Mouse (Mus musculus) neural tube, embryonic 12.5 days (tissue): ENCODE results near the gene Cbx7. TPM values are rescaled to one million over a fixed set of nuclear protein-coding genes. Genes with fewer than 3 reads are reported as not detected.
A peak's percentile ranks its signal among the peaks of the same experiment; 100 is the strongest.

Experiments used
- ATAC-seq: fragments of 200-750 bp; cut with Nextera tagmentation; 2 replicates; pipeline ENCODE4 v1.8.0; 2017; ENCODE audit warnings: low read depth, mild to moderate bottlenecking, moderate TSS enrichment, moderate library complexity; ENCODE audit not compliant: low FRiP score
- H3K27ac ChIP-seq: fragments of 300-500 bp; sonication (generic); 2 replicates; pipeline ENCODE4 v1.5.1; 2016
- H3K27me3 ChIP-seq: fragments of 300-500 bp; sonication (generic); replicated peaks from 2 replicates; pipeline ENCODE4 v1.6.1; 2016; ENCODE audit warnings: mild to moderate bottlenecking
- H3K36me3 ChIP-seq: fragments of 300-500 bp; sonication (generic); 2 replicates; pipeline ENCODE4 v1.6.1; 2016; ENCODE audit warnings: mild to moderate bottlenecking
- H3K4me1 ChIP-seq: fragments of 300-500 bp; sonication (generic); 2 replicates; pipeline ENCODE4 v1.6.1; 2016
- H3K4me2 ChIP-seq: fragments of 300-500 bp; sonication (generic); replicated peaks from 2 replicates; pipeline ENCODE4 v1.6.1; 2016; ENCODE audit warnings: mild to moderate bottlenecking
- H3K4me3 ChIP-seq: fragments of 300-500 bp; sonication (generic); 2 replicates; pipeline ENCODE4 v1.5.1; 2016
- H3K9ac ChIP-seq: fragments of 300-500 bp; sonication (generic); 2 replicates; pipeline ENCODE4 v1.6.1; 2016; ENCODE audit warnings: mild to moderate bottlenecking
- H3K9me3 ChIP-seq: fragments of 300-500 bp; sonication (generic); 2 replicates; pipeline ENCODE4 v1.6.1; 2016; ENCODE audit warnings: mild to moderate bottlenecking
- WGBS: fragments of 180-500 bp; shearing (Covaris S2); methylation state at CpG from one replicate; pipeline ENCODE4 v1.1.7; 2016; 5-methylcytosine and 5-hydroxymethylcytosine counted together
- polyA plus RNA-seq: library from polyadenylated mRNA; unstranded; fragments of >200 nt; fragmentation: Nextera tagmentation; extraction: Ambion mirVana; gene quantifications from 2 replicates; pipeline ENCODE4 v1.2.1, GENCODE M21; 2016

The Cbx7 gene
- polyA plus RNA-seq, 1 experiment from 2014 or later: 2.7 TPM

DNA sequence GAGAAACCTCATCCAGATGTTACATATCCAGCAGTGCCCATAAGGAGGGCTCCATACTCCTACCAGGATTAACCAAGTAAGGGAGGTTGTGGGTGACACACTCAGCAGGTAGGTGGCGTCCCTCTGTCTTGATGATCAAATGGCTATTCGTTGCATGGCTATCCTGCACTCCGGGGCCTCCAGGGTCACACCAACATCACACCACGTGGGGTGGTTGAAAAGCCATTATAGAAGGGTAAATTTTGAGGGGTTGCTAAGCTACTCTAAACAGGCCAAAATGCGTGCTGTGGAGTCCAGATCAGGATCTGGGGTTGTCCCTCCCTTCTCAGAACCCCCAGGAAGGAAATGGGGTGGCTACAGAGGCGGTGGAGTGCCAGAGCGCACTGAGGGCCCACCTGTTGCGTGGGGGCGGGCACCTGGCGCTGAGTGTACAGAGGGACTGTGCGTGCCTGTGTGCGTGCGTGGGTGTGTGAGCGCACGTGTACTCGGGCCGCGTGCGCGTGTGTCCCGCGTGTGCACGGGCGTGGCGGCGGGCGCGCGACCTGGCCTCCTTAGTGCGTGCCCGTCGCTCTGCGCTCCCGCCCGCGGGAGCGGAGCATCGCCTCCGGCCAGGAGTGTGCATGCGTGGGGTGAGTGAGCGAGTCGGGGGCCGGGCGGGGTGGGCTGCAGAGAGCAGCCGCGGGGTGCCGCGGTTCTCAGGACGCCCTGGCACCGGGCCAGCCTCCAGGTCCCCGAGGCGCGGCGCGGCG, 41.0 kb upstream of the Cbx7 start:
- Histone ChIP-seq H3K4me2 (peak overlapping the region; percentile 99), H3K9ac (peak overlapping the region; percentile 69), H3K4me3 (peak overlapping the region; percentile 55), H3K27me3 (peaks cover 70% of the 10 kb centered on the region), H3K9me3 (no peaks in the 10 kb centered on the region), H3K36me3 (no peaks in the 10 kb centered on the region), H3K27ac (no peak overlapping the region), H3K4me1 (peaks cover 35% of the 10 kb centered on the region)
- peak; percentile 61 for ATAC-seq
- 3% methylated on average over 53 of the region's 56 CpGs for WGBS

DNA sequence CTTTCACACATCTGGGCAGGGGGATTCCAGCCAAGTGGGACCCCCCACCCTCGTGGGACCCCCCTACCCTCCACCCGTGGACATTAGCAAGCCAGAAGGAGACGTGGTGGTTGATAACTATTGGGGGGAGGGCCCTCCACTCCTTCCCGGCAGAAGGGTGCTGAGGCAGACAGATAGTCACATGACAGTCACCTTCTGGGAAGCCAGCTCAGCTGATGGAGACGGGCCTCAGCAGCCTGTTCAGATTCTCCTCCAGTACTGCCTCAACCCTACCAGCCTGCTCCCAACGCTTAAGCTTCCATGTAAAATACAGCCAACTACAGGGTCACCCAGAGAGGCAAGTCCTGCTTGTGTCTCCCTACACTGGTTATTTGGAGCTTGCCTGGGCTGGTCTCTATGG, 40.3 kb upstream of the Cbx7 start:
- Histone ChIP-seq H3K9me3 (no peaks in the 10 kb centered on the region), H3K4me3 (peak overlapping the region; percentile 55; the same call in 1 of the 2 replicates), H3K27ac (no peak overlapping the region), H3K27me3 (peaks cover 64% of the 10 kb centered on the region), H3K4me1 (peaks cover 35% of the 10 kb centered on the region), H3K36me3 (no peaks in the 10 kb centered on the region), H3K9ac (no peak overlapping the region), H3K4me2 (peak overlapping the region; percentile 99)
- 30% methylated on average over 6 of the region's 6 CpGs for WGBS
- ATAC-seq: no peak

DNA sequence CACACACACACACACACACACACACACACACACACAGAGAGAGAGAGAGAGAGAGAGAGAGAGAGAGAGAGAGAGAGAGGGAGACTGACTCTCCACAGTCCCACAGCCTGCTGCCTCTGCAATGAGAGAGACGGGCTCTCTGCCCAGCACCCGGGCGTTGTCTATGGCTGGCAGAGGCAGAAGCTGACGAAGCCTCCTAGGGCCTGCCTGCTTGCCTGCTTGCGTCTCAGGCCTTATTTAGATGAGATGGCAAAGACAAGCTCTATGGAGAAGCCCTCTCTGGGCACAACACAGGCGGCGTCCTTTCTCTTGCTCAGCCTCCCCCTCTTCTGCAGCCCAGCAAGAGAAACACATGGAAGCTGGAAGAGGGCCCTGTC, 39.3 kb upstream of the Cbx7 start:
- Histone ChIP-seq H3K4me2 (no peak overlapping the region), H3K9ac (no peak overlapping the region), H3K9me3 (no peaks in the 10 kb centered on the region), H3K27ac (no peak overlapping the region), H3K4me1 (peaks cover 37% of the 10 kb centered on the region), H3K36me3 (no peaks in the 10 kb centered on the region), H3K27me3 (peaks cover 54% of the 10 kb centered on the region), H3K4me3 (no peak overlapping the region)
- no peak for ATAC-seq
- WGBS: 42% methylated on average over 7 of the region's 7 CpGs

DNA sequence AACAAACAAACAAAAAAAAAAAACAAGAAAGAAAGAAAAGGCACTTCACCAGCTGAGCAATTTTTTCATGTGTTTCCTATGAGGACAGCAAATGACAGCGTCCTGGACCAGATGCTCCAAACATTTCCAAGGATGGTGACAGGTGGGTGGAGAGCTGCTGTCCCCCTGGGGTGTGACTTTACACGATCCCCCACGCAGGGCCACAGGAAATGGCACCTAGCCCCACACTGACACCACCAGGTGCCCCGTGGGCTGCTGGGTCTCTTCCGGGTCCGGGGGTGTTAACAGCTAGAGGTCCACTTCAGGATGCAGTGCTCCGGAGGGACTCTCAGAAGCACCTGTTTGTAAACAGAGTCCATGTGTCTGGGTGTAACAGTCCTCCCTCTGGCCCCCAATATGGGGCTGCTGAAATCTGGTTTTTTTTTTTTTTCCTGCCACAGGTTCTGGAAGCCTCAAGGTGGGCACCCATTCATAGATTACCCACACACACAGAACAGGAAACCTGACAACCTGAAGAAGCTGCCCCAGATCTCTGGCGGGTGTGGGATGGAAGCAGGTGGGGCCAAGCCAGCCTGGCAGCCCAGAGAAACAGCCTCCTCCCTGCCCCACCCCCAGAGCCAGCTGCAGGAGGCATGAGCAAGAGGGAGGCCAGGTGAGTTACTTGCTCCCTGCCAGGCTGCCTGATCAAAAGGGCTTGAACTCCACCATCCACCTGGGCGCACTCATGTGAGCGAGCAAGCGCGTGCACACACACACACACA, 38.7 kb upstream of the Cbx7 start:
- Histone ChIP-seq H3K4me1 (peaks cover 37% of the 10 kb centered on the region), H3K4me2 (no peak overlapping the region), H3K9me3 (no peaks in the 10 kb centered on the region), H3K27me3 (peaks cover 48% of the 10 kb centered on the region), H3K27ac (no peak overlapping the region), H3K36me3 (no peaks in the 10 kb centered on the region), H3K4me3 (no peak overlapping the region), H3K9ac (no peak overlapping the region)
- WGBS: 55% methylated on average over 12 of the region's 12 CpGs
- no peak for ATAC-seq

DNA sequence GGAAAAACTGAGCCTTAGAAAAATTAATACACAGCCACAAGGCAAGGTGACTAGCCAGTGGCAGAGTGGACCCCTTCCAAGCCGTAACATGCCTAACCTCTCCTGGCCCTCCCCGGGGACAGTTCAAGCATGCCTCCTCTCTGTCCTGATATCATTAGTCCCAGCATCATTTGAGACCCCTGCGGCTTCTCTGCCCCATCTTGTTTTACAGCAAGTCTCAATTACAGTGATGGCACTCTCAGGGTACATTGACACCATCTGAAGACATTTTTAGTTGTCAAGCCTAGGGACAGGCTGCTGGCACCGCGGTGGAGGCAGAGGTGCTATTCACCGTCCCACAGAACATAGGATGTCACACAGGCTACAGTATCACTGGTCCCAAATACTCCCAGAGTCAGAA, 37.5 kb upstream of the Cbx7 start:
- 85% methylated on average over 6 of the region's 6 CpGs for WGBS
- Histone ChIP-seq H3K27ac (no peak overlapping the region), H3K9me3 (no peaks in the 10 kb centered on the region), H3K4me3 (no peak overlapping the region), H3K4me1 (peaks cover 35% of the 10 kb centered on the region), H3K4me2 (no peak overlapping the region), H3K27me3 (peaks cover 37% of the 10 kb centered on the region), H3K9ac (no peak overlapping the region), H3K36me3 (no peaks in the 10 kb centered on the region)
- ATAC-seq: no peak

DNA sequence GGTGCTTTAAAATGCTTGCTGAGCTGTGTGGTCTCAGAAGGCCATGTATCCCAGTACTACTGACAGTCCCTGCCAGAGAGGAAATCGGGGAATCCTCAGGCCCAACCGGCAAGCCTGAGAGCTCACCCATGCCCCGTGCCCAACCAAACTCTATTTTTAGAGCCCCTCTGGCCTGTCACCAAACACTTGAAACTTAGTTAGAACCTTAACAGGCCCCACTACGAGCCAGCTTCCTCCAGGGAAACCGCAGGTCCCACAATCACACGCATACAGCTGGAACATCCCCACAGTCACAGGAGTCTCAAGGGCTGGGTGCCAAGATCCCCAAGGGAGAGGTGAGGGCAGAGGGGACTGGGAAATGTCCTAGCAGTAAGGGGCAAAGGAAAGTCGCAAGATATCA, 35.2 kb upstream of the Cbx7 start:
- Histone ChIP-seq H3K4me2 (no peak overlapping the region), H3K4me1 (peaks cover 17% of the 10 kb centered on the region), H3K27me3 (peaks cover 14% of the 10 kb centered on the region), H3K9me3 (no peaks in the 10 kb centered on the region), H3K9ac (no peak overlapping the region), H3K4me3 (no peak overlapping the region), H3K27ac (no peak overlapping the region), H3K36me3 (no peaks in the 10 kb centered on the region)
- WGBS: 90% methylated on average over 7 of the region's 7 CpGs
- no peak for ATAC-seq

DNA sequence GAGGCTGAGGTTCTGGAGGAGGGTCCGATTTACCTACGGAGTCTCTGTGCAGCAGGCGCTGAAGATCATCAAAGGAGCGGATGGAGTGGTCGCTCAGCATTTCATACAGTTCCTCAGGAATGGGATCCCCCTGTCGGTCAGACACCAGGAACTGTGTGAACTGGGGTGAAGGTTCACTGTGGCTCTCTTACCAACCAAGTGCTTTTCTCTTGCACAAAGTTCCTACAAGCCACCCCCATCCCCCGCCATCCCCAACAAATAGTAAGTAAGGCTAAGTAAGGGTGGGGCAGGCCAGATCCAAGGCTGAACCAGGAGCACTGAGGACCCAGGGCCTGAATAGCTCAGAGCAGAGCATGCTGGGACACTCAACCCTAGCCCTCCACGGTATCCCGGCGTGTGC, 34.5 kb upstream of the Cbx7 start:
- no peak for ATAC-seq
- Histone ChIP-seq H3K9me3 (no peaks in the 10 kb centered on the region), H3K9ac (no peak overlapping the region), H3K27me3 (peaks cover 7% of the 10 kb centered on the region), H3K27ac (no peak overlapping the region), H3K36me3 (no peaks in the 10 kb centered on the region), H3K4me1 (peaks cover 17% of the 10 kb centered on the region), H3K4me2 (no peak overlapping the region), H3K4me3 (no peak overlapping the region)
- WGBS: 83% methylated on average over 10 of the region's 10 CpGs

DNA sequence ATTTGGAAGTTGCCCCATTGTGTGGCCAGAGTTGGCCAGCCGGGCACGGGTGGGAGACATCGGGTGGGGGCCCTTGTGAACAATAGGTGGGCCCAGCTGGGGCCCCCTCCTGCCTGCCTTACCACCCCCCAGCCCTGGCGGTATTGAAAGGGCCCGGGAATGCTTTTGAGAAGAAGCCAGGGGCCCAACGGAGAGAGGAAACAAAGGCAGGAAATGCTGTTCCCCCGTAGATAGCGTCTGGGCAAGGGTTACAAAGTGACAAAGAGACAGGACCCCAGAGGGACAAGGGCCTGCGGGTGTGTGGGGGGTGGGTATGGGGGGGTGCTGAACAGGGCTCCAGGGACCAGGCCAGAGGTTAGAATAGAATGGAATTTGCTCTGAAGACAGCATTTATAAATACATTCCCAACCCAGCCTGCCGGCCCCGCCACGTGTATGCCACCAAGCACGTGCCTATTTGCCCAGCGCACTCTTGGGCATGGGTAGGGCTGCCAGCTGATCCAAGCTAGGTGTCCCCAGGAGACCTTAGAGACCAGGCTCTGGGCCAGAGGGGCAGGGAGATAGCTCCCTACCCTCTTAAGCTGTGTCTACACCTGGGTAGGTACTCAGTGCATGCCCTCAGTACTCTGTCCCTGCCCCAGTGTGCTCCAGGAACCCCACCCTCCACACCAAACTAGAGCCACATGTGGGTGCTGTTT, 33.9 kb upstream of the Cbx7 start:
- H3K36me3 ChIP-seq: no peaks in the 10 kb centered on the region
- H3K27ac ChIP-seq: no peak overlapping the region
- 0 out of 2 replicates have a peak overlapping the region, but pooled peaks have one; percentile 6 for H3K4me2 ChIP-seq
- no peaks in the 10 kb centered on the region for H3K9me3 ChIP-seq
- H3K9ac ChIP-seq: no peak overlapping the region
- WGBS: 27% methylated on average over 14 of the region's 14 CpGs
- ATAC-seq: no peak
- H3K4me1 ChIP-seq: peaks cover 17% of the 10 kb centered on the region
- peaks cover under 1% of the 10 kb centered on the region; the same call in 1 of the 2 replicates for H3K27me3 ChIP-seq
- no peak overlapping the region for H3K4me3 ChIP-seq

DNA sequence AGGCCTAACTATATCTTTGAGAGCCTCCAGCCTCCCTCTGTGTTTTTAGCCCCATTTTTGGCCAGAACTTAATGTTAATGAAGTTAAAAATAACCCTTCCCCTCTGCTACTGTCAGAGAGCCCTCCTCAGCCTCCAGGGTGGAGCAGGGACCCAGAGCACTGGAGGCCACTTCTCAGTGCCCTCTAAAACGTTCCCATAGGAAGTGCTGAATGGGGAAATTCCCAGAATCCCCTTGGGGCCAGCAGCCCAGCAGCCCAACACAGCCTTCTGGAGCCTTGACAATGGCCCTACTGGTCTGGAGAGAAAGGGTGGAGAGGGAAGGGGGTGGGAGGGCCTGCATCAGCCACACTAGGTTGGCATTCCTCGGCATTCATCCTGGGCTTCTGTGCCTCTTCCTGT, 32.7 kb upstream of the Cbx7 start:
- no peaks in the 10 kb centered on the region for H3K36me3 ChIP-seq
- no peaks in the 10 kb centered on the region for H3K9me3 ChIP-seq
- no peak overlapping the region for H3K4me2 ChIP-seq
- no peaks in the 10 kb centered on the region; the same call in 1 of the 2 replicates for H3K27me3 ChIP-seq
- peaks cover 17% of the 10 kb centered on the region for H3K4me1 ChIP-seq
- no peak overlapping the region for H3K9ac ChIP-seq
- H3K4me3 ChIP-seq: no peak overlapping the region
- 54% methylated on average over 2 of the region's 2 CpGs for WGBS
- no peak for ATAC-seq
- H3K27ac ChIP-seq: no peak overlapping the region

DNA sequence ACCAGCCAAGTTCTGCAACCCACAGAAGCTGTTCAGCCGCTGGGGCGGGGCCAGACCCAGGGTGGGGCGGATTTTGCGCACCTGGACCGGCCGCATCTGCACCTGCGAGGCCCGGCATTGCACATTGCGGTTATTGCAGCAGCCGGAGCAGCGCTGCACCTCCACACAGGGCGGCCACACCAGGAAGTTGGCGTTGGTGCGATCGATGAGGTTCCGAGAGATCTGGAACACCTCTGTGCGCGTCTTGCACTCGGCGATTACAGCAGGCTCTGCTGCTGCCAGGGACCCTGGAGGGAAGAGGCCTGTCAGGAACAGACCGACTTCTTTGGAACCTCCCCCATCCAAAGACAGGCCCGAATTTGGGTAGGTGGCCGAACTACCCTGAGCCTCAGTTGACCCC, 30.7 kb upstream of the Cbx7 start:
- no peaks in the 10 kb centered on the region for H3K9me3 ChIP-seq
- H3K27ac ChIP-seq: no peak overlapping the region
- peaks cover 17% of the 10 kb centered on the region for H3K4me1 ChIP-seq
- no peak overlapping the region for H3K4me2 ChIP-seq
- no peaks in the 10 kb centered on the region; the same call in 1 of the 2 replicates for H3K27me3 ChIP-seq
- no peaks in the 10 kb centered on the region for H3K36me3 ChIP-seq
- no peak for ATAC-seq
- no peak overlapping the region for H3K9ac ChIP-seq
- 94% methylated on average over 23 of the region's 23 CpGs for WGBS
- H3K4me3 ChIP-seq: no peak overlapping the region

DNA sequence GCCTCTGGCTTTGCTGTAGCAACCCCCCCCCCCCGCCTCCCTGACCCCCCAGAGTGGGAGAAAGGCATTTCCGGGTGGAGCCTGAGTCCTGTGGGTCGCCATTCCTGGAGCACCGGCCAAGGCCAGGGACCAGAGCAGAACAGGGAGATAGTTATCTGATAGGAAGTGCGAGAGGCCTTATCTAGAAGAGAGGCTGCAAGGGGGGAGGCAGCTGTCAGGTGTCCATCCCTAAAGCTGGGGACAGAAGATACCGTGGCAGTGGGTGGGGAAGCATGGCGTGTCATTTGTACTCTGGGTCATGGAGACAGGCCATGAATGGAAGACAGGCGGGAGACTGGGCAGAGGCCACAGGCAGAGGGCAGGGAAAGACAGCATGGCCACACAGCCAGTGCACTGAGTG, 29.8 kb upstream of the Cbx7 start:
- WGBS: 66% methylated on average over 8 of the region's 8 CpGs
- no peak overlapping the region for H3K27ac ChIP-seq

DNA sequence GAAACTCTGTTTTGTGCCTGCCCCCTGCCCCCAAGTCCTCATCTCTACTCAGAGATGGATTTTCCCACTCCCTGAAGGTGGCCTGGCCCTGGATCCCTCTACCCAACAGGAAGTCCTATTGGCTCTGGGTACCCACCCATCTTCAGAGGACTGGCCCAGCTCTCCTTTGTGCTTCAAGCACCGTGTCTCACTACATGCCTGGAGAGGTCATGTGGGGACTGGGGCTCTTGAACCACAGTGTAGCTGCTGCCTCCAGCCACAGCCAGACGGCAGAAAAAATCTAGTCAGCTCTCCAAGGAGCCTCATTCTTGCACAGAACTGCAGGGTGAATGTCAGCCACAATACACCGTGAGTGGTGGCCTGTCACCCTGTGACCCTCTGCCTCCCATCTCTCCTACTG, 27.1 kb upstream of the Cbx7 start:
- H3K4me1 ChIP-seq: no peaks in the 10 kb centered on the region
- H3K9me3 ChIP-seq: no peaks in the 10 kb centered on the region
- no peak overlapping the region for H3K4me2 ChIP-seq
- no peak overlapping the region for H3K27ac ChIP-seq
- no peak for ATAC-seq
- H3K9ac ChIP-seq: no peak overlapping the region
- 72% methylated on average over 3 of the region's 3 CpGs for WGBS
- H3K36me3 ChIP-seq: no peaks in the 10 kb centered on the region
- no peak overlapping the region for H3K4me3 ChIP-seq
- no peaks in the 10 kb centered on the region for H3K27me3 ChIP-seq

More for the DNA sequence above, 29.8 kb upstream of the Cbx7 start:
- Histone ChIP-seq H3K9me3 (no peaks in the 10 kb centered on the region), H3K4me1 (peaks cover 17% of the 10 kb centered on the region), H3K36me3 (no peaks in the 10 kb centered on the region), H3K4me3 (no peak overlapping the region), H3K27me3 (no peaks in the 10 kb centered on the region; the same call in 1 of the 2 replicates), H3K9ac (no peak overlapping the region), H3K4me2 (no peak overlapping the region)
- no peak for ATAC-seq
